Mouse (Mus musculus) midbrain, embryonic 10.5 days (tissue): ENCODE measurements around the gene Gm9803. TPM values are rescaled to one million over a fixed set of nuclear protein-coding genes. Genes with fewer than 3 reads are reported as not detected.

Experiments used
- DNase-seq: peaks from one replicate; pipeline ENCODE4 v3.0.0-alpha.2; 2017; ENCODE audit warnings: low spot score
- H3K27ac ChIP-seq: fragments of 300-500 bp; sonication (generic); replicated peaks from 2 replicates; pipeline ENCODE4 v1.5.1; 2016; ENCODE audit warnings: mild to moderate bottlenecking
- H3K27me3 ChIP-seq: fragments of 300-500 bp; sonication (generic); 2 replicates; pipeline ENCODE4 v1.6.1; 2016; ENCODE audit warnings: low read depth, mild to moderate bottlenecking; ENCODE audit not compliant: poor library complexity, severe bottlenecking
- H3K36me3 ChIP-seq: fragments of 300-500 bp; sonication (generic); 2 replicates; pipeline ENCODE4 v1.6.1; 2016; ENCODE audit warnings: mild to moderate bottlenecking, moderate library complexity
- H3K4me1 ChIP-seq: fragments of 300-500 bp; sonication (generic); 2 replicates; pipeline ENCODE4 v1.6.1; 2016
- H3K4me3 ChIP-seq: fragments of 300-500 bp; sonication (generic); 2 replicates; pipeline ENCODE4 v1.5.1; 2016; ENCODE audit warnings: mild to moderate bottlenecking, moderate library complexity
- H3K9me3 ChIP-seq: fragments of 300-500 bp; sonication (generic); replicated peaks from 2 replicates; pipeline ENCODE4 v1.6.1; 2016; ENCODE audit warnings: mild to moderate bottlenecking
- WGBS: fragments of 180-500 bp; shearing (Covaris S2); methylation state at CpG from one replicate; pipeline ENCODE4 v1.1.7; 2016; 5-methylcytosine and 5-hydroxymethylcytosine counted together
- polyA plus RNA-seq: library from polyadenylated mRNA; unstranded; fragments of >200 nt; fragmentation: Nextera tagmentation; extraction: Ambion mirVana; gene quantifications from 2 replicates; pipeline ENCODE4 v1.2.1, GENCODE M21; 2016

The Gm9803 gene
- polyA plus RNA-seq, 1 experiment from 2014 or later = 13.9 TPM

DNA sequence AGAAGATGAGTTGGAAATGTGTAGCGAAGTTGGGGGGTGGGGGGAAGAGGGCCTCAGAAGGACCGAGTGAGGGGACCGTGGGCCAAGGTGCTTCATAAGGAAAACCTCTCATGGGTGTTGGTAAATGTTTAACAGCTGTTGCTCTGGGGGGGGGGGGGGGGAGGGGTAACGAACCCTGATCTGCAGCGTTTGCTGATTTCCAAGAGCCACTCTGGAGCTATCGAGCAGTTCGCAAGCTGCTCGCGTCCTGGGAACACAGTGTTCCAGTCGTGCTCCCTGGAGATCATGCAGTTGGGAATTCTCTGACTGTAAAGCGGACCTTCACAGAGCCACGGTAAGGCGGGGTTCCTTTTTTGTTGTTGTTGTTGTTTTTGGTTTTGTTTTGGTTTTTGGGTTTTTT, 5.5 kb upstream of the Gm9803 start:
- Histone ChIP-seq H3K27ac (no peak overlapping the region), H3K9me3 (no peaks in the 10 kb centered on the region), H3K4me1 (no peaks in the 10 kb centered on the region), H3K27me3 (no peaks in the 10 kb centered on the region), H3K36me3 (peaks cover 26% of the 10 kb centered on the region), H3K4me3 (no peak overlapping the region)
- DNase-seq = no peak
- 89% methylated on average over 13 of the region's 13 CpGs for WGBS

DNA sequence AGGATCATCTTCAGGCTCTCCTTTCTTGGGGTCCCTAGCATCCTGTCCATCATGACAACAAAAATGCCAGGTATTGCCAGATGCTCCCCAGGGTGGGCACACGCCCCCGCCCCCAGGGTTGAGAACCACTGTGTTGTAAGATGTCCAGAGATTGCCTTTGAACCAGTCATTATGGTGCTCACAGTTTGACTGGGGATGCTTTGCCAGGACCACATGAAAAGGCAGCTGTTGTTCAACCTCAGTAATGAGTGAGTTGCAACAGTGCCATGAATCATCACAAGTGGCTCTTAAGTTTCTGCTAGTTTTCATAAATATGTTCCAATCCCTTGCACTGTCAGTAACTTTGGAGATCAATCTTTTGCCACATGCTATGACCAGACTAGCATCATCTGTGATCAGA, 3.9 kb upstream of the Gm9803 start:
- WGBS = 94% methylated on average over 2 of the region's 2 CpGs
- H3K4me1 ChIP-seq = no peaks in the 10 kb centered on the region
- H3K27ac ChIP-seq = no peak overlapping the region
- H3K36me3 ChIP-seq = peaks cover 18% of the 10 kb centered on the region
- no peak for DNase-seq
- no peak overlapping the region for H3K4me3 ChIP-seq
- H3K9me3 ChIP-seq = no peaks in the 10 kb centered on the region
- no peaks in the 10 kb centered on the region for H3K27me3 ChIP-seq

DNA sequence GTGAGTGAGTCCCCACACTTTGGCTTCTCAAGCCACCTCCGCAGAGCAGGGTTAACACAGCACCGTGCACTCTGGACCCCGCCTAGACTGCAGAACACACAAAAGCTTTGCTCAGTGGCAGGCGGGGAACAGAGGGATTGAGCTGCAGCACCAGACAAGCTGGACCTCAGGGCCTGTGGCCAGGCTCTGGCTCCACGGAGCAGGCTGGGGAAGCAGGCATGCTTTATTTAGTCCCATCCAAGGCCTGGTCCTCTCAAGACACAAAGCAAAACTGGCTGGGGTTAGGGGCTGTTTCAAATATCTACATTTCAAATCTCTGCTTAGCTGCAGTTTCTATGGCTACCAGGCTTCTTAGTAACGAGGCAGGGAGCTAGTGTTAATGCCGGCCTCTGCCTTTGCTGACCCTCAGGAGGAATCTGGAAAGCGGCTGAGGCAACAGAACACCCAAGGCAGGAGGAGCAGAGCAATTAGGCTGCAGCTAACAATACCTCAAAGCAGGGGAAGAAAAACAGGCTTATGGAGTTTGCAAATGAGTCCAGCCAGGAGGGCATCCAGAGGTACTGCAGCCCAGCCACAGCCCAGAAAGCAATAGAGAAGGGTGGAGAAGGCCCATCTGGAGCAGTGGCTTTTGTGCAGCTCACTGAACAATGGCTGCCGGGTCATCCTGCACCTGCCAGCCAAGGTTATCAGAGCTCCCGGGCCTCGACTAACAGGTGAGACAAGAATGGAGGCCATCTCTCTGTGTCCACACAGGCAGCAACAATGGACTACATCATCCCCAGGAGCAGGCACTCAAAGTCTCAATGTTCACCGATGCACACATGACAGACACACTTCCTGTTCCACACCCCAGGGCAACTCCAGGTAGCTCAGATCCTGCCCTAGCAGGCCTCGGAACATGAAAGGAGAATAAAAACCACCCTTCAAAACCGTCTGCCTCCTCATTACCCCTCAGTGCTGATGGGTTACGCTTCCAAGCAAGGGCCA, 3.7 kb downstream of the Gm9803 start:
- Histone ChIP-seq H3K27me3 (no peaks in the 10 kb centered on the region), H3K4me1 (peaks cover 33% of the 10 kb centered on the region), H3K36me3 (peaks cover 62% of the 10 kb centered on the region), H3K4me3 (peak overlapping the region; percentile 30; the same call in 1 of the 2 replicates), H3K9me3 (no peaks in the 10 kb centered on the region), H3K27ac (peak overlapping the region; percentile 91)
- WGBS = 33% methylated on average over 15 of the region's 15 CpGs
- peak; percentile 70 for DNase-seq

DNA sequence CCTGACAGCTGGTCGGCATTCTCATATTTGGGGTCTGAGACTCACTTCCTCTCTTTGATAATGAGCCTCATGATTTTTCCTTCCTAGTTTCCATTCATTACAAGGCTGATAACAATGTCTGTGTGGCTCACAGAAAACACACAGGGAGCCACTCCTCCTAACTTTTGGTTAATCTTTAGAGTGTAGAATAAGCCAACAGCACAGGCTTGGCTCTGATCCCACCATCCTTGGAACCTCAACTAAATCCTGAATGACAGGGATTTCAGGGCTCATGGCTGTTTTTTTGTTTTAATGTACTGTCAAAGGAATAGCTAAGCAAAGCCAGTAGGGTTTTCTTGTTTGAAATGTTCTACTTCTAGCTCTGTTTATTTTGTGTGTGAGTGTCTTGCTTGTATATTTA, 10.5 kb downstream of the Gm9803 start:
- DNase-seq = no peak
- Histone ChIP-seq H3K4me3 (no peak overlapping the region), H3K36me3 (peaks cover 58% of the 10 kb centered on the region), H3K27ac (no peak overlapping the region), H3K4me1 (peaks cover 3% of the 10 kb centered on the region), H3K27me3 (no peaks in the 10 kb centered on the region), H3K9me3 (no peaks in the 10 kb centered on the region)
- WGBS = 98% methylated on average over 1 of the region's 1 CpGs

DNA sequence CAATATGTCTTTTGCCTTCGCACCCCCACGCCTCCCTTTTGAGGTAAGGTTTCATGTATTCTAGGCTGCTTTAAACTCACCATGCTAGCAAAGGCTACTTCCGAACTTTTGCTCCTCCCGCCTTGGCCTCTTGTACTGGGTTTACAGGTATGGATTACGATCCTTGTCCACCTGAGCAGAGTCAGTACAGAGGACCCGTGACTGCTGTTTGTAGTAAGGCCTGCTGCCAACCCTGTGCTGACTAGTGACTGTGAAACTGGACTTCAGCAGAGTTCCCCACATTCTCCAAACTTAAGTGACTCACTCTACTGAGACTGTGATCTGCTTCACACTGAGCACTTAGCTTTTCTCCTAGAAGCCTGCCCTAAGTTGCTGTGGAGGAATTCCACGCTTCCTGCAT, 13.8 kb downstream of the Gm9803 start:
- peaks cover 18% of the 10 kb centered on the region for H3K4me1 ChIP-seq
- peaks cover 27% of the 10 kb centered on the region for H3K36me3 ChIP-seq
- H3K9me3 ChIP-seq = no peaks in the 10 kb centered on the region
- no peaks in the 10 kb centered on the region for H3K27me3 ChIP-seq
- no peak overlapping the region for H3K4me3 ChIP-seq
- no peak overlapping the region for H3K27ac ChIP-seq
- 95% methylated on average over 7 of the region's 7 CpGs for WGBS
- DNase-seq = no peak

DNA sequence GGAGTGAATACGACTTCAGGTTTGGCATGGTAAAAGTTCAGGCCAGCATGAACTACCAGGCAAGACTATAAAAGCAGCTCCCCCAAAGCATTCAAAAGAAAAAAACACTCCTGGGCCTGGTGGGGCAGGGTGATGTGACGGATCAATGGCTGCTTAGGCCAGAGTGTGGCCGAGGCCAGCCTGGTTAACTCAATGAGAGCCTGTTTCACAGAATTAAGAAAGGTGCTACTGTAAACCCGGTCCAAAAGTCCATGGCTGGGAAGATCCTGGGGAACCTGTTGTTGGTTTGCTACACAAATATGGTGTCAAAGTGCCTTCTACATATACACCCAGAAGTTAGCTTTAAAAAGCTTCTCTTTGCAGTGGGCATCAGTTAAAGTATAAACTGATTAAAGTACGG, 14.9 kb downstream of the Gm9803 start:
- DNase-seq = no peak
- Histone ChIP-seq H3K27ac (no peak overlapping the region), H3K36me3 (peaks cover 16% of the 10 kb centered on the region), H3K4me3 (no peak overlapping the region), H3K9me3 (no peaks in the 10 kb centered on the region), H3K4me1 (peaks cover 18% of the 10 kb centered on the region), H3K27me3 (no peaks in the 10 kb centered on the region)
- 91% methylated on average over 5 of the region's 5 CpGs for WGBS

DNA sequence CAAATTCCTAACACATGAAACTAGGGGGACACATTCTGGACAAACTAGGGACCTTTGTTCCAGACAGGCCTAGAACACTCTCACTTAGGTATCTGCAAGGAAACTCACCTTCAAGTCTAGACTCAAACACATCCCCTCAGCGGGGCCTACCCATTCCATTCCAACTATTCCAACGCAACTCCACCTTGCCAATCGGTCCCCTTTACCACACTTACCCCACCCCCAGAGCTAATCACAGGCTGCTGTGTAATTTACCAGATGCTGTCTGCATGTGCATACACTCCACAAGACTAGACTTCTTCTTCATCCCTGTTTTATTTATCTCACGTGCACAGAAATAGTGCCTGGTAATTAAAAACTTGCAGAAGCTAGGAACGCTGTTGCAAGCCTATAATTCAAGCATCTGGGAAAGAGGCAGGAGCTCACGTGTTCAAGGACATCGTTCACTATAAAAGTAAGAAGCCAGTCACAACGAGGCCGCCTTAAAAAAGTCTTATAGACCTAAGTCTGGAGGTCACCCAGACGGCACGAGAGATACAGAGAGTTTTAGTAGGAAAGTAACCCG, 15.9 kb downstream of the Gm9803 start:
- Histone ChIP-seq H3K27ac (peak overlapping the region; percentile 89), H3K27me3 (no peaks in the 10 kb centered on the region), H3K4me1 (peaks cover 18% of the 10 kb centered on the region), H3K4me3 (peak overlapping the region; percentile 91), H3K36me3 (peaks cover 16% of the 10 kb centered on the region), H3K9me3 (no peaks in the 10 kb centered on the region)
- no peak for DNase-seq
- 23% methylated on average over 12 of the region's 12 CpGs for WGBS

DNA sequence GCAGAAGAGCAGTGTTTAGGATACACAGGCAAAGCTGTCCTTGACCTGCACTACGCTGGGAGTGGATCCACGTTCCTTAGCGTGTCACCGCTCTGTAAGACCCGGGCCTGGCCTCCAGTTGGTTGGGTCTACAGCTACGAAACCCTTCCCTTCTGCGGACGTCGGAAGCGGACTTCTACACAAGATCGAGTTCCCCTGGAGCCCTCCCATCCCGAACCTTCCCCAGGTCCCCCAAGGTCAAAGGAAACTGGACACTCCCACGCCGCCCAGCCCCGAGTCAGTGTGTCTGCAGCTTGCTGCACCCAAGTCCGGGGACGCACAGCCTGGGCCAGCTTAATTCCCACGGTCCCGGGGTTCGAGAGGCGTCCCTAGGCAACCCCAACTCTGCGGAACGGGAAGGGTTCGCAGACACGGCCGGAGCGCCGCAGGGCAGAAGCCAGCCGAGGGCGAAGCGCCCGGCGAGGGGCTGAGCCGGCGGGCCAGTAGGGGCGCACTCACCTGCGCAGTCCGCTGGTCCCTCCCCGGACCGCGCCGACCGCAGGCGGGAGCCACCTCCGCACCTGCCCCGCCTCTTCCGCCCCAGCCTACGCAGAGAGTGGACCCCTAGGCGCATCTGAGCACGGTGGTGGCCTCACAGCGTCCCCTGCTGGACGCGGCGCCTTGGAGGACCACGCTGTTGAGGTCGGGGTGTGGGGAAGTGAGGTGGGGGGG, 16.7 kb downstream of the Gm9803 start, which contains the start of gene 1700021F05Rik:
Gene 1700021F05Rik (minus strand): TSS at position 553 of the 711 bp plus-strand sequence.
- DNase-seq = peak; percentile 96
- no peaks in the 10 kb centered on the region for H3K27me3 ChIP-seq

DNA sequence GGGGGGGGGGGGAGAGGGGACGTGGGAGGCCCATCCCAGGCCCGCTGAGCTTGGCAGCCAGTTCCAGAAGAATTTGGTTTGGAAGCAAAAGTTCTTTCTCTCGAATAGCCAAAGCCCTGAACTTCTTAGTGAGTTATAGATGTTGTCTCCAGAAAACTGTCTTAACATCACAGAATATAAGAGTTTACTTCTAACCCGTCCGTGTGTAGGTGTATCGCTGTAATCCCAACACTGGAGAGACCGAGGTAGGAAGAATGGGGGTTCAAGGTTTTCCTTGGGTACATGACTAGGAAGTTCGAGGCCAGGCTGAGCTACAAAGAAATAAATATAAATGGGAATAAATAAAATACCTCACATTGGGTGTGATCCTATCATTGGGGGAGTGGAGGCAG, 17.3 kb downstream of the Gm9803 start:
- Histone ChIP-seq H3K4me1 (peaks cover 18% of the 10 kb centered on the region), H3K36me3 (peaks cover 4% of the 10 kb centered on the region), H3K9me3 (no peaks in the 10 kb centered on the region), H3K27me3 (no peaks in the 10 kb centered on the region), H3K27ac (peak overlapping the region; percentile 89), H3K4me3 (peak overlapping the region; percentile 91)
- DNase-seq = no peak
- 53% methylated on average over 8 of the region's 8 CpGs for WGBS

More for the DNA sequence above, 16.7 kb downstream of the Gm9803 start, which contains the start of gene 1700021F05Rik:
- Histone ChIP-seq H3K27ac (peak within 1 kb of the TSS; percentile 89), H3K9me3 (no peaks in the 10 kb centered on the region), H3K4me1 (peaks cover 18% of the 10 kb centered on the region), H3K4me3 (peak within 1 kb of the TSS; percentile 91), H3K36me3 (peaks cover 10% of the 10 kb centered on the region)
- WGBS = under 1% methylated on average over 52 of the region's 56 CpGs

DNA sequence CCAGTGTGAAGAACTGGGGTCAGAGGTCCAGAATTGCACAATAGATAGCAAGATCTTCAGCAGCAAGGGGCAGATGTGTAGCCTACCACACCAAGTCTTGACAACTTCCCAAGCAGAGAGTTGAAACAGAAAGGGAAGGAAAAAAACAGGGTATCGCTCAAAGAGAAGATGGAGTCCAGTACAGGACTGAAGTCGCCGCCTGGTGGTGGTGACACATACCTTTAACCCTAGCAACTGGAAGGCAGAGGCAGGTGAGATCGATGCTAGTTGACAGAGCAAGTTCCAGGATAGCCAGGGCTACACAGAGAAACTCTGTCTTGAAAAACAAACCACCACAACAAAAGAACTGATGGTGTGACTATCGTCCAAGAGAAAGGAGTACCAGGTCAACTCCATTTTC, 25.5 kb downstream of the Gm9803 start:
- Histone ChIP-seq H3K4me3 (no peak overlapping the region), H3K4me1 (peaks cover 9% of the 10 kb centered on the region), H3K27me3 (no peaks in the 10 kb centered on the region), H3K9me3 (no peaks in the 10 kb centered on the region), H3K36me3 (no peaks in the 10 kb centered on the region), H3K27ac (no peak overlapping the region)
- no peak for DNase-seq
- WGBS = 56% methylated on average over 5 of the region's 5 CpGs

DNA sequence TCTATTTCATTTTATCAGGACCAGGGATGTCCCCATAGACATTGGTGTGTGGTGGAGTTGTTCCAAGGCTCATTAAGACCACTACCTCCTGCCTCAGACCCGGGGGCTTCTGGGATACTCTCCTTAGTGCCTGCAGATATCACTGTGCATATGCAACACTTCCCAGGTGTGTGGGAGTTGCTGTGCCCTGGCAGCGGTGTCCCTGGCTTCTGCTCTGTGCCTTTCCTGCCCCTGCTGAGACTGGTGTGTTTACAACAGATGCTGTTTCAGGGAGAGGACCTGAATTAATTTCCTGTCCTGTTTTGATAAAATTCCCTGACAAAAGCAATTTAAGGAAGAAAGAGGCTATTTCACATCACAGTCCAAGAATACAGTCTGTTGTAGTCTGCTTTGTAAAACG, 27.0 kb downstream of the Gm9803 start:
- Histone ChIP-seq H3K27me3 (no peaks in the 10 kb centered on the region), H3K4me1 (peaks cover 9% of the 10 kb centered on the region), H3K27ac (no peak overlapping the region), H3K9me3 (no peaks in the 10 kb centered on the region), H3K36me3 (no peaks in the 10 kb centered on the region), H3K4me3 (no peak overlapping the region)
- 40% methylated on average over 3 of the region's 3 CpGs for WGBS
- no peak for DNase-seq

DNA sequence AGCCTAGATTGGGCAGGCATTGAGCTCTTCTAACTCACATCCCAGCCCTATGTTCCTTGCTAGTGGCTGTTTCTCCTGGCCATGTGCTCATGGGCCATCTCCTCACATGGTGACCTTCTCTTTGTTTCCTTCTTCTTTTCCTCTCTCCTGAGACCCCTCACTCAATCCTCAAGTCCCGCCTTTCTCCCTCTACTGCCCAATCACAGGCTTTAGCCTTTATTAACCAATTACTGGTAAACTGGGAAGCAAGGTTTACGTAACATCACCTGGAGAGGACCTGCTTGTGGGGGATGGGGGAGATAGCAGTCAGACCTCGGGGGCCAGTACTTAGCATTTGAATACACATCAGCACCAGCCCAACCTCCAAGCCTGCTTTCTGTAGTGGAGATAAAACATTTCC, 27.5 kb downstream of the Gm9803 start:
- WGBS = 28% methylated on average over 3 of the region's 3 CpGs
- Histone ChIP-seq H3K27ac (no peak overlapping the region), H3K4me3 (no peak overlapping the region), H3K36me3 (no peaks in the 10 kb centered on the region), H3K4me1 (peaks cover 9% of the 10 kb centered on the region), H3K9me3 (no peaks in the 10 kb centered on the region), H3K27me3 (no peaks in the 10 kb centered on the region)
- DNase-seq = no peak
